8 mouse cellular contexts compared by ENCODE assay signal in the genomic region with DNA sequence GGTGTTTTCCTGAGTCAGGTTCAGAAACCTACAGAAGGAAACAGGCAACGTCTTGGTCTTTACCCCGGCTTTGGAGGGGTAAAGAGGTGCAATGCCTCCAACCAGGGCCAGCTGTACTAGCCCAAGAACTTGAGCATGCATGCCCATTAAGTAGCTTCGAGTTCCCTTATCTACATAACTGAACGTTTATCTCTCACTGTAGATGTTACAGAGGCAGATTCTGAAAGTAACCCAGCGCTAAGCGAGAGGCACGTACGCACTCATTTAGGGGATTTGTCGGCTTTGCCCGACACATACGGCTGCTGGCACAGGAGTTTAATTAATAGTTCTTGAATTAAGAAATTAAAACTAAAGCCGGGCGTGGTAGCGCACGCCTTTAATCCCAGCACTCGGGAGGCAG. TPM values are rescaled to one million over a fixed set of nuclear protein-coding genes. Genes with fewer than 3 reads are reported as not detected.
DNase-seq lines count a peak whose midpoint lies in the region; ATAC-seq and TF ChIP-seq lines count a peak whose summit lies in the region.

No protein-coding gene starts in this region.

- no peak for ATAC-seq in kidney, postnatal 0 days (replicated peaks; ENCODE audit: low FRiP score, low read depth)
- no peak for ATAC-seq in midbrain, postnatal 0 days (ENCODE audit: low FRiP score)

- TF ChIP-seq POLR2A in bone marrow, adult 2 months (IDR thresholded peaks at IDR 0.05; ENCODE audit: borderline replicate concordance, control insufficient read depth, low read depth, low read length), result no peak

- H3K9me3 ChIP-seq in kidney, postnatal 0 days (replicated peaks; ENCODE audit: low read length), result no peaks in the 10 kb centered on the region
- no peaks in the 10 kb centered on the region for H3K9me3 ChIP-seq in midbrain, postnatal 0 days (ENCODE audit: low read length)

- no peak for DNase-seq in kidney, postnatal 0 days (ENCODE audit: low spot score)
- no peak for DNase-seq in kidney, adult 18-20 months
- peak; percentile 64 for DNase-seq in induced T-regulatory cell, adult 2 months (ENCODE audit: low read depth)
- no peak for DNase-seq in midbrain, postnatal 0 days (ENCODE audit: low spot score)
- DNase-seq in right cerebral cortex, postnatal 10 days (ENCODE audit: low spot score in 2 of 2), result no peak
- no peak for DNase-seq in cerebellum, adult 11-12 months
- DNase-seq in adrenal gland, postnatal 10 days, result no peak

- H3K4me1 ChIP-seq in kidney, postnatal 0 days (replicated peaks; ENCODE audit: insufficient read depth, low read length), result no peaks in the 10 kb centered on the region
- no peaks in the 10 kb centered on the region for H3K4me1 ChIP-seq in bone marrow, adult 2 months (ENCODE audit: control insufficient read depth, insufficient read depth, low read length)
- peaks cover 6% of the 10 kb centered on the region; the same call in 1 of the 2 replicates for H3K4me1 ChIP-seq in midbrain, postnatal 0 days (ENCODE audit: insufficient read depth, low read length)

- H3K27me3 ChIP-seq in kidney, postnatal 0 days (ENCODE audit: insufficient read depth, low read length), result no peaks in the 10 kb centered on the region
- no peaks in the 10 kb centered on the region for H3K27me3 ChIP-seq in midbrain, postnatal 0 days (ENCODE audit: insufficient read depth, low read length)

- no peaks in the 10 kb centered on the region for H3K36me3 ChIP-seq in kidney, postnatal 0 days (ENCODE audit: insufficient read depth, low read length)
- H3K36me3 ChIP-seq in midbrain, postnatal 0 days (ENCODE audit: insufficient read depth, low read length), result no peaks in the 10 kb centered on the region; the same call in 1 of the 2 replicates

- peak overlapping the region; percentile 86; the same call in 1 of the 2 replicates for H3K27ac ChIP-seq in kidney, postnatal 0 days
- H3K27ac ChIP-seq in bone marrow, adult 2 months (ENCODE audit: control insufficient read depth, insufficient read depth, low read depth, low read length, poor library complexity), result no peak overlapping the region
- H3K27ac ChIP-seq in midbrain, postnatal 0 days (ENCODE audit: low read depth, low read length), result peak overlapping the region; percentile 76; the same call in 1 of the 2 replicates

- WGBS in kidney, postnatal 0 days, result 15% methylated on average over 16 of the region's 16 CpGs
- under 1% methylated on average over 16 of the region's 16 CpGs for WGBS in bone marrow, adult 2 months
- WGBS in midbrain, postnatal 0 days, result 20% methylated on average over 16 of the region's 16 CpGs

- peak overlapping the region; percentile 72 for H3K9ac ChIP-seq in kidney, postnatal 0 days (ENCODE audit: low read depth, low read length)
- peak overlapping the region; percentile 75; the same call in 1 of the 2 replicates for H3K9ac ChIP-seq in midbrain, postnatal 0 days (replicated peaks; ENCODE audit: low read length, poor library complexity, severe bottlenecking)

- peak overlapping the region; percentile 69 for H3K4me2 ChIP-seq in kidney, postnatal 0 days (ENCODE audit: low read length)
- peak overlapping the region; percentile 58 for H3K4me2 ChIP-seq in midbrain, postnatal 0 days (ENCODE audit: low read depth, low read length, poor library complexity, severe bottlenecking)

- no peak for TF ChIP-seq CTCF in kidney, postnatal 0 days (IDR thresholded peaks at IDR 0.05; ENCODE audit: low read depth)
- TF ChIP-seq CTCF in bone marrow, adult 2 months (IDR thresholded peaks at IDR 0.05; ENCODE audit: control insufficient read depth, insufficient read depth, low read length), result no peak
- no peak for TF ChIP-seq CTCF in midbrain, postnatal 0 days (IDR thresholded peaks at IDR 0.05)

- peak overlapping the region; percentile 71 for H3K4me3 ChIP-seq in kidney, postnatal 0 days (replicated peaks; ENCODE audit: low read depth, low read length)
- peak overlapping the region; percentile 65 for H3K4me3 ChIP-seq in bone marrow, adult 2 months (replicated peaks; ENCODE audit: control insufficient read depth, low read depth, low read length)
- H3K4me3 ChIP-seq in midbrain, postnatal 0 days (ENCODE audit: low read depth, low read length), result peak overlapping the region; percentile 53

RNA-seq across cellular contexts. Expression of a gene that starts 0.6 kb away (rescaled TPM):
- polyA plus RNA-seq in kidney, postnatal 0 days (2015; fragmentation: Nextera tagmentation; extraction: Ambion mirVana), result 38.3 and 42.7 TPM in 2 replicates
- 7.9 and 16.0 TPM in 2 replicates for polyA plus RNA-seq in bone marrow, adult 2 months (2011; ENCODE audit: insufficient read depth, insufficient read length, low replicate concordance, missing spikeins)
- 95.5 and 97.9 TPM in 2 replicates for total RNA-seq in midbrain, postnatal 0 days (2014; rRNA removed)
- polyA plus RNA-seq in midbrain, postnatal 0 days (2015; fragmentation: Nextera tagmentation; extraction: Ambion mirVana), result 99.6 and 107 TPM in 2 replicates
- 10 to 100 TPM; 40.4 to 57.2 TPM for total RNA-seq in adrenal gland, postnatal 10 days (2021)

RNA-seq across cellular contexts. Expression of a gene that starts 1.4 kb away (rescaled TPM):
- 0.22 and 0.47 TPM in 2 replicates for polyA plus RNA-seq in kidney, postnatal 0 days (2015; fragmentation: Nextera tagmentation; extraction: Ambion mirVana)
- polyA plus RNA-seq in bone marrow, adult 2 months (2011; ENCODE audit: insufficient read depth, insufficient read length, low replicate concordance, missing spikeins), result not detected in 2 replicates
- total RNA-seq in midbrain, postnatal 0 days (2014; rRNA removed), result 0.38 and 2.3 TPM in 2 replicates
- polyA plus RNA-seq in midbrain, postnatal 0 days (2015; fragmentation: Nextera tagmentation; extraction: Ambion mirVana), result 1.4 and 1.6 TPM in 2 replicates
- 1 to 10 TPM; 1.5 to 1.9 TPM for total RNA-seq in adrenal gland, postnatal 10 days (2021)

RNA-seq across cellular contexts. Expression of a gene that starts 42.5 kb away (rescaled TPM):
- 135 and 138 TPM in 2 replicates for polyA plus RNA-seq in kidney, postnatal 0 days (2015; fragmentation: Nextera tagmentation; extraction: Ambion mirVana)
- 31.9 and 39.0 TPM in 2 replicates for polyA plus RNA-seq in bone marrow, adult 2 months (2011; ENCODE audit: insufficient read depth, insufficient read length, low replicate concordance, missing spikeins)
- total RNA-seq in midbrain, postnatal 0 days (2014; rRNA removed), result 223 and 225 TPM in 2 replicates
- 207 and 222 TPM in 2 replicates for polyA plus RNA-seq in midbrain, postnatal 0 days (2015; fragmentation: Nextera tagmentation; extraction: Ambion mirVana)
- 10 to 100 TPM; 40.5 to 59.5 TPM for total RNA-seq in adrenal gland, postnatal 10 days (2021)
